Mouse (Mus musculus) testis, adult 2 months (tissue): Measurements from ENCODE around the gene Hyal2.
A peak's percentile ranks its signal among the peaks of the same experiment; 100 is the strongest.

ENCODE experiments used
- CTCF ChIP-seq: fragments of 200-500 bp; IDR thresholded peaks from 2 replicates; pipeline ENCODE4 v1.5.1; 2012; ENCODE audit warnings: low read depth, mild to moderate bottlenecking, inconsistent platforms, low read length, moderate library complexity; ENCODE audit not compliant: control insufficient read depth, insufficient read depth, insufficient replicate concordance
- POLR2A ChIP-seq: fragments of 200-500 bp; IDR thresholded peaks from 2 replicates; pipeline ENCODE4 v1.6.1; 2012; ENCODE audit warnings: low read depth, mild to moderate bottlenecking, inconsistent platforms, low read length, moderate library complexity; ENCODE audit not compliant: control insufficient read depth

GRCm38 (mm10) chr9:107566041-107566709 lies 1.6 kb upstream of the Hyal2 start:
- TF ChIP-seq POLR2A, result no peak
- peak; percentile 82; the same call in 1 of the 2 replicates for TF ChIP-seq CTCF
